ENCODE assay signal across 22 mouse cellular contexts in genomic region chr2:120169382-120169781, GRCm38 (mm10). TPM values are rescaled to one million over a fixed set of nuclear protein-coding genes. Genes with fewer than 3 reads are reported as not detected.
DNase-seq lines count a peak whose midpoint lies in the region; TF ChIP-seq lines count a peak whose summit lies in the region.
"Had no signal": no experiment of that assay in that cellular context is flagged by ENCODE, and none has a peak within 500 bp of the region (broad histone marks: within the 10 kb centered on the region; RNA-seq: fewer than 3 reads in every experiment).

No protein-coding gene starts in this region.

- no peaks in the 10 kb centered on the region for H3K9me3 ChIP-seq in CH12.LX (replicated peaks; ENCODE audit: low read length)
- H3K9me3 ChIP-seq: embryonic facial prominence, embryonic 15.5 days; hindbrain, embryonic 12.5 days; kidney, embryonic 15.5 days; midbrain, embryonic 13.5 days; neural tube, embryonic 15.5 days; stomach, embryonic 15.5 days had no signal

- no peaks in the 10 kb centered on the region for H3K79me2 ChIP-seq in CH12.LX (replicated peaks; ENCODE audit: control insufficient read depth, extremely low read depth, insufficient read depth, poor library complexity, severe bottlenecking)

- no peaks in the 10 kb centered on the region for H3K27me3 ChIP-seq in kidney, adult 2 months (replicated peaks; ENCODE audit: control insufficient read depth, insufficient read depth, low read length)
- peaks cover 5% of the 10 kb centered on the region for H3K27me3 ChIP-seq in CH12.LX (replicated peaks)
- H3K27me3 ChIP-seq: embryonic facial prominence, embryonic 15.5 days; hindbrain, embryonic 12.5 days; kidney, embryonic 15.5 days; midbrain, embryonic 13.5 days; neural tube, embryonic 15.5 days; stomach, embryonic 15.5 days had no signal

- H3K4me1 ChIP-seq in kidney, adult 2 months (ENCODE audit: control insufficient read depth, insufficient read depth, low read length), result no peaks in the 10 kb centered on the region
- H3K4me1 ChIP-seq in CH12.LX (ENCODE audit: control insufficient read depth in 1 of 2, insufficient read depth in 2 of 2), result no peaks in the 10 kb centered on the region
- H3K4me1 ChIP-seq: embryonic facial prominence, embryonic 15.5 days; hindbrain, embryonic 12.5 days; kidney, embryonic 15.5 days; midbrain, embryonic 13.5 days; neural tube, embryonic 15.5 days; stomach, embryonic 15.5 days had no signal

- H3K9ac ChIP-seq in CH12.LX (ENCODE audit: insufficient read depth, low read depth), result no peak overlapping the region
- H3K9ac ChIP-seq: embryonic facial prominence, embryonic 15.5 days; hindbrain, embryonic 12.5 days; kidney, embryonic 15.5 days; midbrain, embryonic 13.5 days; neural tube, embryonic 15.5 days; stomach, embryonic 15.5 days had no signal

- in situ Hi-C loops in CH12.LX (cut with MboI; ENCODE audit: low pct_ligation_motif_present, low pct_unique_long_range_greater_than_20kb, low sequenced_read_pairs), result no loop called here

- no peak for TF ChIP-seq EP300 in CH12.LX (IDR thresholded peaks at IDR 0.05; ENCODE audit: low read length)

- no peak overlapping the region for H3K4me3 ChIP-seq in kidney, adult 2 months (ENCODE audit: insufficient read depth, low read depth, low read length)
- H3K4me3 ChIP-seq in CH12.LX (replicated peaks in 1 of 3; ENCODE audit: low read depth in 2 of 3, low read length in 2 of 3, poor library complexity in 1 of 3), result no peak overlapping the region
- H3K4me3 ChIP-seq: embryonic facial prominence, embryonic 15.5 days; hindbrain, embryonic 12.5 days; kidney, embryonic 15.5 days; midbrain, embryonic 13.5 days; neural tube, embryonic 15.5 days; stomach, embryonic 15.5 days had no signal

- TF ChIP-seq RAD21 in CH12.LX (IDR thresholded peaks at IDR 0.05; ENCODE audit: low read depth, low read length), result peak; percentile 52

- H3K4me2 ChIP-seq in CH12.LX (ENCODE audit: insufficient read depth, low read depth, poor library complexity, severe bottlenecking), result no peak overlapping the region
- H3K4me2 ChIP-seq: embryonic facial prominence, embryonic 15.5 days; hindbrain, embryonic 12.5 days; kidney, embryonic 15.5 days; midbrain, embryonic 13.5 days; neural tube, embryonic 15.5 days; stomach, embryonic 15.5 days had no signal

- no peak for TF ChIP-seq POLR2A in kidney, adult 2 months (IDR thresholded peaks at IDR 0.05; ENCODE audit: low read depth, low read length)
- no peak for TF ChIP-seq POLR2A in CH12.LX (IDR thresholded peaks at IDR 0.05; ENCODE audit: low read depth, low read length)

- TF ChIP-seq CTCF in kidney, adult 2 months (conservative IDR thresholded peaks at IDR 0.05; ENCODE audit: insufficient read depth, insufficient read length, low read depth, low read length), result 0 out of 2 replicates have a peak, but pooled peaks have one; percentile 1
- TF ChIP-seq CTCF in CH12.LX (conservative IDR thresholded peaks at IDR 0.05 in 1 of 2, IDR thresholded peaks at IDR 0.05 in 1 of 2; ENCODE audit: low read depth in 2 of 2, low read length in 2 of 2), result peak in 1 of 2 experiments; percentile 65; a peak in 2 of 4 replicates

- WGBS in kidney, adult 2 months, result 89% methylated on average over 3 of the region's 3 CpGs

- dilution Hi-C loops in CH12.LX (cut with MboI; ENCODE audit: extremely low pct_ligation_motif_present, extremely low pct_unique_long_range_greater_than_20kb, low sequenced_read_pairs), result no loop called here

- no peak for DNase-seq in kidney, adult 2 months
- DNase-seq in kidney, adult 11 months, result no peak
- peak; percentile 33 for DNase-seq in lung, postnatal 36 days
- DNase-seq in lung, adult 18-20 months, result no peak
- no peak for DNase-seq in CH12.LX (ENCODE audit: extremely low read depth)
- peak; percentile 20 for DNase-seq in R1 (ENCODE audit: low read depth, low spot score)
- DNase-seq in embryo, embryonic 10 days (ENCODE audit: low spot score), result no peak
- DNase-seq in kidney, postnatal 10 days, result no peak
- DNase-seq: adrenal gland, postnatal 10 days; cerebellum, adult 11 months; embryo, embryonic 11 days; gastrocnemius, postnatal 25 days; left cerebral cortex, postnatal 4 days; liver; lung, adult 2 months; right cerebral cortex, postnatal 14 days had no signal

- H3K36me3 ChIP-seq in kidney, adult 2 months (ENCODE audit: control insufficient read depth, insufficient read depth, low read length), result no peaks in the 10 kb centered on the region
- no peaks in the 10 kb centered on the region for H3K36me3 ChIP-seq in CH12.LX (replicated peaks in 1 of 2; ENCODE audit: control insufficient read depth in 1 of 2, insufficient read depth in 1 of 2, low read length in 1 of 2)
- H3K36me3 ChIP-seq: embryonic facial prominence, embryonic 15.5 days; hindbrain, embryonic 12.5 days; kidney, embryonic 15.5 days; midbrain, embryonic 13.5 days; neural tube, embryonic 15.5 days; stomach, embryonic 15.5 days had no signal

- H3K27ac ChIP-seq in kidney, adult 2 months (ENCODE audit: insufficient read depth, low read depth, low read length), result no peak overlapping the region
- no peak overlapping the region for H3K27ac ChIP-seq in CH12.LX (ENCODE audit: insufficient read depth, low read depth)
- H3K27ac ChIP-seq: embryonic facial prominence, embryonic 15.5 days; hindbrain, embryonic 12.5 days; kidney, embryonic 15.5 days; midbrain, embryonic 13.5 days; neural tube, embryonic 15.5 days; stomach, embryonic 15.5 days had no signal

TF ChIP-seq in CH12.LX, 34 proteins besides CTCF, POLR2A, EP300 and RAD21:
- TF ChIP-seq ZC3H11A (IDR thresholded peaks at IDR 0.05; ENCODE audit: low read depth, low read length), result no peak
- no peak for TF ChIP-seq IRF4 (IDR thresholded peaks at IDR 0.05; ENCODE audit: low read depth, low read length)
- TF ChIP-seq MYC (IDR thresholded peaks at IDR 0.05; ENCODE audit: low read depth, low read length), result peak; percentile 69
- TF ChIP-seq SMC3 (IDR thresholded peaks at IDR 0.05; ENCODE audit: low read depth, low read length), result peak; percentile 34
- no peak for TF ChIP-seq TCF12 (IDR thresholded peaks at IDR 0.05; ENCODE audit: low read depth, low read length)

RNA-seq across cellular contexts. Expression of gene Ehd4, which starts 15.0 kb away (rescaled TPM):
- 36.5 and 38.2 TPM in 2 replicates for polyA plus RNA-seq in kidney, adult 2 months (2012; rRNA removed)
- total RNA-seq in CH12.LX (2012; rRNA removed) (8.1 and 9.2 TPM in 2 replicates), CH12.LX (2014; rRNA removed) (9.6 and 9.8 TPM in 2 replicates)
- 22.9 and 27.7 TPM in 2 replicates for polyA plus RNA-seq in CH12.LX (2012; ENCODE audit: insufficient read length, low read depth)

Comparison
In these comparisons a context has a peak if more than half of its experiments do, and no peak if none do; other contexts are left out.
1. DNase-seq: peak in lung, postnatal 36 days (single experiment) and R1 (single experiment); none in kidney, adult 2 months (single experiment), kidney, adult 11 months (single experiment), lung, adult 18-20 months (0 of 2), CH12.LX (single experiment), embryo, embryonic 10 days (single experiment) and kidney, postnatal 10 days (single experiment).